Mouse (Mus musculus) midbrain, embryonic 15.5 days (tissue): ENCODE results near the gene Rplp2. TPM values are rescaled to one million over a fixed set of nuclear protein-coding genes. Genes with fewer than 3 reads are reported as not detected.

Experiments
- ATAC-seq: fragments of 200-750 bp; cut with Nextera tagmentation; replicated peaks from 2 replicates; pipeline ENCODE4 v1.8.0; 2017; ENCODE audit warnings: moderate TSS enrichment
- H3K27ac ChIP-seq: fragments of 300-500 bp; sonication (generic); 2 replicates; pipeline ENCODE4 v1.5.1; 2015; ENCODE audit warnings: mild to moderate bottlenecking, inconsistent platforms
- H3K27me3 ChIP-seq: fragments of 300-500 bp; sonication (generic); replicated peaks from 2 replicates; pipeline ENCODE4 v1.6.1; 2015; ENCODE audit warnings: inconsistent platforms
- H3K36me3 ChIP-seq: fragments of 300-500 bp; sonication (generic); replicated peaks from 2 replicates; pipeline ENCODE4 v1.6.1; 2015; ENCODE audit warnings: inconsistent platforms
- H3K4me1 ChIP-seq: fragments of 300-500 bp; sonication (generic); 2 replicates; pipeline ENCODE4 v1.6.1; 2015; ENCODE audit warnings: inconsistent platforms
- H3K4me2 ChIP-seq: fragments of 300-500 bp; sonication (generic); 2 replicates; pipeline ENCODE4 v1.6.1; 2015; ENCODE audit warnings: inconsistent platforms, mild to moderate bottlenecking, moderate library complexity
- H3K4me3 ChIP-seq: fragments of 300-500 bp; sonication (generic); 2 replicates; pipeline ENCODE4 v1.5.1; 2015; ENCODE audit warnings: mild to moderate bottlenecking, inconsistent platforms
- H3K9ac ChIP-seq: fragments of 300-500 bp; sonication (generic); 2 replicates; pipeline ENCODE4 v1.6.1; 2015; ENCODE audit warnings: mild to moderate bottlenecking, inconsistent platforms
- H3K9me3 ChIP-seq: fragments of 300-500 bp; sonication (generic); 2 replicates; pipeline ENCODE4 v1.6.1; 2016; ENCODE audit warnings: inconsistent platforms
- WGBS: fragments of 180-500 bp; shearing (Covaris S2); methylation state at CpG from one replicate; pipeline ENCODE4 v1.1.7; 2015; ENCODE audit warnings: mixed read lengths; 5-methylcytosine and 5-hydroxymethylcytosine counted together
- polyA plus RNA-seq: library from polyadenylated mRNA; unstranded; fragments of >200 nt; fragmentation: Nextera tagmentation; extraction: Ambion mirVana; gene quantifications from 2 replicates; pipeline ENCODE4 v1.2.1, GENCODE M21; 2015

Gene Rplp2
- polyA plus RNA-seq, 1 experiment from 2014 or later = 636 TPM

DNA sequence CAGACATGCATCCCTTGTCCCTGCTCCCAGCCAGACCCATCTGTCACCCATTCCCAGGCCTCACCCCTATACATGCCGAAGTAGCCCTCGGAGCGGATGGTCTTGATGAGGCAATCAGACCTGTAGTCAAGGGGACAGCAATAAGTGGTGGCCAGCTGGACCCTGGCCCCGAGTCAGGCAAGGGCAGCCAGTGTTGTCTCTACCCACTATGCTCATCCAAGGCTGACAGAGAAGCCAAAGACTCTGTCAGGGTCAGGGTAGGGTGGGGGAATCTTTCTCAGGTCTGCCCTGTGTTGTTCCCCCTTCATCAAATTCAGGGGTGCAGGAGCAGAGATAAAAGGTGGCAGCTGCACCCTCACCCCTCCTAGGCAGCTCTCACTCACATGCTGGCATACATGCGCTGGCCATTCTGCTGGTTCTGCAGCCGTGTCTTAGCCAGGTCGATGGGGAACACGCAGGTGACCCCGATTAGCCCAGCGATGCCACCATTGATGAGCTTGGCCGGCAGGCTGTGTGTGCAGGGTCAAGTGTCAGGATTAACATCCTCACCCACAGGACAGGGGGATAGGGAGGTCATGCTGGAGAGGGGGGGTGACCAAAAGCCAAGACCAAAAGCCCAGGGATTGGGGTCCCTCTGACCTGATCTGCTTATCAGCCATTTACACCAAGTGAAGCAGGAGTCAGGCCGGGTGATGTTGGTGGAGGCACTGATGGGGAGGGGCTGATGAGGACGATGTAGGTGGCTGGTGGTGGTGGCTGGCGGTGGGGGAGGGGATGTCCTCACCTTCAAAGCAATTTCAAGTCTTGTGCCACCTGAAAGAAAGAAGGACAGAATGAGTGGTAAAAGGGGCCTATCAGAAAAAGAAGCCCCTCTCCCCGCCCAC, 13.4 kb upstream of the Rplp2 start:
- WGBS = 70% methylated on average over 15 of the region's 15 CpGs
- Histone ChIP-seq H3K36me3 (peaks cover 15% of the 10 kb centered on the region), H3K9me3 (no peaks in the 10 kb centered on the region), H3K4me2 (peak overlapping the region; percentile 92), H3K4me1 (peaks cover 67% of the 10 kb centered on the region), H3K27ac (peak overlapping the region; percentile 84), H3K27me3 (no peaks in the 10 kb centered on the region), H3K9ac (peak overlapping the region; percentile 72), H3K4me3 (peak overlapping the region; percentile 70)
- ATAC-seq = no peak

DNA sequence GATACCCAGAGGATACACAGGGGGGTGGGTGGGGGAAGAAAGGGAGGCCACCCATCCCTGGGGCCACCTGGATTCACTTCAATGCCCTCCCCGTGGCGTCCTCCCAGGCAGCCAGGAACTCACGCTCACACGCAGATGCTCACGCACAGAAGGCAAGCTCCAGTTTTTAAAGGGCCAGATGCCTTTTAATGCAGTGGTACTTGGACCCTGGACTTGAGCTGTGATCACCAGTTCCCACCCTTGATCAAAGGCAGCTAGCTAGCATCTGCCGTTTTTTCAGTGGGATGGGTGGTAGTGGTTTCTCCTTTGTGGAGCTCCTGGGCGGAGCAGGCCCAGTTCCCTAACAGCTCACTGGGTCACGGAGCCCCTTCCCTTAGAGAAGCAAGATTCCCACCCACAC, 12.7 kb upstream of the Rplp2 start:
- Histone ChIP-seq H3K4me2 (peak overlapping the region; percentile 92), H3K4me1 (peaks cover 60% of the 10 kb centered on the region), H3K36me3 (peaks cover 15% of the 10 kb centered on the region), H3K4me3 (peak overlapping the region; percentile 70), H3K27me3 (no peaks in the 10 kb centered on the region), H3K27ac (peak overlapping the region; percentile 84), H3K9me3 (no peaks in the 10 kb centered on the region), H3K9ac (peak overlapping the region; percentile 72)
- peak; percentile 12; the same call in 1 of the 2 replicates for ATAC-seq
- 11% methylated on average over 8 of the region's 8 CpGs for WGBS

DNA sequence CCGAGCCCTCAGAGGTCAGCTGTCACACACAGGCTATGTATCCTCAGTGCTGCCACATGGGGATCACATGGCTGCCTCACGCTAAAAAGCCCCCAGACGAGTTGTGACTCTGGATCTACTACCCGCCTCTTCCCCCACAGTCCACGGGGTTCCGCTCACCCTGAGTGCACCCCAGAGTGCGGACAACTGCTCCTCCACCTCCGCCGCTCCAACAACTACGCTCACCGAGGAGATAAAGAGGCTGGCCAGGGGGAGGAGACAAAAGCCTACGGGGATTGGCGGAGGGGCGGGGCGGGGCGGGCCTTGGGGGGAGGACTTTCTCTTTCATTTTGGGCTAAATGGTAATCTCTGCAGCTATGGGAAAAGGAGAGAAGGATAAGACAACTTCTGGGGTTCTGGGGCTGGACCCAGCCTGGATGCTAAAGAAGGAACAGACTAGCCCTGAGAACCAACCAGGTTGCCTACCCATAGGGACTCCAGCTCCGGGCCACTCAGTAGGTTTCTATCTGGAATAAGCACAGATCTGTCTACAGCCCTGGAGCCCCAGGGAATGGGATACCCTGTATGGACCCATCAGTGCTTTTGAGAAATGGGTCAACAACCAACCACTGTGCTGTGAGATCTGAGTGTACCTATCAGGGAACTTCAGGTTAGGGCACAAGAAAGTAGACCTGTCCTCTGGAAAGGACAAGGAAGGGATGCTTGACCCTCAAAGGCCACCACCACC, 11.9 kb upstream of the Rplp2 start:
- no peaks in the 10 kb centered on the region for H3K9me3 ChIP-seq
- peak overlapping the region; percentile 84 for H3K27ac ChIP-seq
- no peaks in the 10 kb centered on the region for H3K27me3 ChIP-seq
- H3K36me3 ChIP-seq = peaks cover 15% of the 10 kb centered on the region
- H3K4me3 ChIP-seq = peak overlapping the region; percentile 70
- 4% methylated on average over 16 of the region's 17 CpGs for WGBS
- ATAC-seq = no peak
- peaks cover 52% of the 10 kb centered on the region for H3K4me1 ChIP-seq
- H3K9ac ChIP-seq = peak overlapping the region; percentile 72
- peak overlapping the region; percentile 92 for H3K4me2 ChIP-seq

DNA sequence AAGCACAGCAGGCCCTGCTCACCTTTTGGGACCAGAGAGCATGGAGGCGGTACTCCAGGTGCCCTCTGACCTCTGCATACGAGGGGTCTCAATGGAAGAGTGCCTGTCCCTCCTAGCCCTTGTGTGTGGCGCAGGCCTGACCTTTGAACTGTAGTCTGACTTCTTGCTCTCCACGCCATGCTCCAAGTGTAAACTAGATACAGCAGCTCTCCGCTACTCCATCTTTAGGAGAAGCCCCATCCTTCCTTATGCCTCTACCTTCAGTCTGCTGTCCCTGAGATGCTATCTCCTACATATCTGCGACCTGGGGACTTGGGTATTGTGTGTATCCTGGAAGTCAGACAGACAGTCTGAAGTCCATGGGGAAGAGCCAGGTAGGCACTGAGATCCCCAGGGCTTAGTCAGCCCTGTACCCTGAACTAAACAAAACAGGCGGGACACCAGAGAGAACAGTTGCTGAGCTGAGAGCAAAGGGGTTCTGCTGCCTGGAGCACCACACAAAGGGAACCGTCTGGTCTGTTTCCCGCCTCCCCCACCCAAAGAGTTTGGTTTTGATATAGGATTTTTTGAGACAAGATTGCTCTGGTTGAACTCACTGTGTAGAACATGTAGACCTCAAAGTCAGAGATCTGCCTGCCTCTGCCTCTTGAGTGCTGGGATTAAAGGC, 11.2 kb upstream of the Rplp2 start:
- Histone ChIP-seq H3K4me1 (peaks cover 50% of the 10 kb centered on the region), H3K27ac (peak overlapping the region; percentile 84; the same call in 1 of the 2 replicates)
- ATAC-seq = no peak

DNA sequence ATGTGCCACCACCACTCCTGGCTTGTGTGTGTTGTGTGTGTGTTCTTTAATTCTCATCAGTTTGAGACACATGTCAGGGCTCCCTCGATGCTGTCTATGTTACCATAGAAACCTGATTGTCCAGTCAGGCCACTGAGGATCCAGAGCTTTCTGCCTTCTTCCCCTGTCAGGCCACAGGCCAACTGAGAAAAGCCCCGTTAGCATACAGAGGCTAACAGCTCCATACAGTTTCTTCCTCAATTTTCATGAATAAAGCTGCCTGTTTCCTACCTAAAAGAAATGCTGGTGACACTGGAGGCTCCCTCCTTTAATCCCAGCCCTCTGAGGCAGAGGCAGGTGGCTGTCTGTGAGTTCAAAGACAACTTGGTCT, 10.7 kb upstream of the Rplp2 start:
- Histone ChIP-seq H3K9ac (peak overlapping the region; percentile 80; the same call in 1 of the 2 replicates), H3K4me2 (peak overlapping the region; percentile 92), H3K36me3 (peaks cover 8% of the 10 kb centered on the region), H3K9me3 (no peaks in the 10 kb centered on the region), H3K27me3 (no peaks in the 10 kb centered on the region), H3K4me3 (peak overlapping the region; percentile 74), H3K4me1 (peaks cover 50% of the 10 kb centered on the region), H3K27ac (peak overlapping the region; percentile 87)
- WGBS = 38% methylated on average over 2 of the region's 2 CpGs
- no peak for ATAC-seq

More for the DNA sequence above, 11.2 kb upstream of the Rplp2 start:
- Histone ChIP-seq H3K9me3 (no peaks in the 10 kb centered on the region), H3K36me3 (peaks cover 13% of the 10 kb centered on the region), H3K9ac (no peak overlapping the region), H3K4me2 (peak overlapping the region; percentile 92), H3K4me3 (no peak overlapping the region; the same call in none of the 2 replicates), H3K27me3 (no peaks in the 10 kb centered on the region)
- 74% methylated on average over 9 of the region's 9 CpGs for WGBS

DNA sequence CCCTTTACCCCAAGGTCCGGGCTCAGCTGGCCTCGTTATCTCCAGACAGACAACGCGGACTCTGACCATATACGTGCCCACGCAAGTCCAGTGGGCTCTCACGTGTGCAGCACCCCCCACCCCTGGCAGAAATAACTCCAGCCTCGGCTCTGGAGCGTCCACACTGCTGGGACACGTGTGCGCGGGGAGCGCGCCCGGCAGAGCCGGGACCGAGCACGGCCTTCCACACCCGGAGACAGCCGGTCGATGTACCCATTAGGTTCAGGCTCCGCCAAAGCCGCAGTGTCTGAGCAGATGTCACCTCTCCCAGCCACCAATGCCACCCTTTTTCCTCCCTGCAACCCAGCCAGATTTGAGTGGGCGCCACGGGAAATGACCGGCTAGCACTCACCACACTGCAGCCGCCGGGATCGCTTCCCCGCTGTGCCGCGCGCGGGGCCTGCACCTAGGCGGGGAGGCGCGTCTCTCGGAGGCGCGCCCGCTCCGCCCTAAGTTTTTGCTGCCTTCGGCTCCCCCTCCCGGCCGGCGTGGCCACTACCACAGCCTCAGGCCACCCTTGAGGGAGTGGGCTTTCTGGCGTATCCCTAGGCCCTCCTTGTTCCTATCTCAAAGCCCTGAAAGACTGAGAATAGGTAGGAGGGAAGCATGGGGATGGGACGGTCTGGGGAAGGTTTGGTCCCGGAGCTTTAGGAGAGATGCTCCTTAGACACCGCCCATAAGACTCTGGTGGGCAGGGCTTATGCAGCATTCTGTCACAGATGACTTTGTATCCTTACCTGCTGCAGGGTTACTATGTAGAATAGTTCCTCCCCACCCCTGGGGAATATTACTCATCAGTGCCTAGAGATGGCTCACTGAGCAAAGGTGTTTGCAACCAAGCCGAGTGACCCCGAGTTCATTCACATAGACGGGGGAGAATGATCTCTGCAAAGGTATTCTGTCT, 9.7 kb upstream of the Rplp2 start, which contains the start of gene Slc25a22:
TSS of gene Slc25a22 (minus strand) at position 715 of the 943 bp plus-strand sequence.
- peaks cover 50% of the 10 kb centered on the region for H3K4me1 ChIP-seq
- H3K4me2 ChIP-seq = peak within 1 kb of the TSS; percentile 92
- H3K4me3 ChIP-seq = peak within 1 kb of the TSS; percentile 74
- ATAC-seq = peak; percentile 76
- WGBS = 5% methylated on average over 53 of the region's 53 CpGs
- H3K27me3 ChIP-seq = no peaks in the 10 kb centered on the region
- H3K9ac ChIP-seq = peak within 1 kb of the TSS; percentile 80
- no peaks in the 10 kb centered on the region for H3K9me3 ChIP-seq
- peaks cover 5% of the 10 kb centered on the region; the same call in 1 of the 2 replicates for H3K36me3 ChIP-seq
- H3K27ac ChIP-seq = peak within 1 kb of the TSS; percentile 87

DNA sequence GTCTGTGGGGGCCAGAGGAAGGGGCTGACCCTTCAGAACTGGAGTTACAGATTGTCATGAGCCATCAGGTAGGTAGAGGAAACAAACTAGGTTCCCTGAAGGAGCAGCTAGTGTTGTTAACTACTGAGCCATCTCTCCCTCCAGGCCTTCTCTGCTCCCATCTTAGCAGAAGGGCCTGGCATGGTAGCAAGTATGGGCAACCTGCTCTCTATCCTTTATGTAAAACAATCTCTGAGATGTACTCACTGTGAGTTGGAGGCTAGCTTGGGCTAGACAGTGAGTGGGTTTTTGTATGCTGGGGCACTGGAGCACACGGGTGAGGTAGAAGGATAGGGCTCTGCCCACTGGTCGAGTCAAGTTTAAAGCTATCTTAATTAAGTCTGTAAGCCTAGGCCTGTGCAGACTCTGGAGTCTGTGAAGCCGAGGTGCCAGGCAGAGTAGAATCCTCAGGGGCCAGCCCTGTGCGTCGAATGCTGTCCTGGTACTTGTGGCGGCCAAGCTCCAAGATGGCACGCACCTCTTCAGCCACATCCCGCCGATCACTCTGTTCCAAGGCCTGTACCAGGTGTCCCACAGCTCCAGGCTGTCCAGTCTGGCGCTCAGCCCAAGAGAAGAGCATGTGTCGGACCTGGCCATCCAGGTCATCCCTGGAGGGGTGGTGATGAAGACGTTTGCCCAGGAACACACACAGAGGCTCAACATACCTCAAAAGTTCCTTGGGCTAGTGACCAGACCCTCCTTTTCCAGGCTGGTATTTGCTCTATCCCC, 8.8 kb upstream of the Rplp2 start:
- 90% methylated on average over 12 of the region's 12 CpGs for WGBS
- H3K9ac ChIP-seq = peak overlapping the region; percentile 80; the same call in 1 of the 2 replicates
- no peaks in the 10 kb centered on the region for H3K9me3 ChIP-seq
- H3K4me1 ChIP-seq = peaks cover 49% of the 10 kb centered on the region
- H3K27me3 ChIP-seq = no peaks in the 10 kb centered on the region
- H3K27ac ChIP-seq = peak overlapping the region; percentile 87; the same call in 1 of the 2 replicates
- H3K4me3 ChIP-seq = peak overlapping the region; percentile 74; the same call in 1 of the 2 replicates
- ATAC-seq = no peak
- H3K36me3 ChIP-seq = 0 out of 2 replicates have a peak, but pooled peaks cover 2% of the 10 kb centered on the region
- H3K4me2 ChIP-seq = peak overlapping the region; percentile 92; the same call in 1 of the 2 replicates

DNA sequence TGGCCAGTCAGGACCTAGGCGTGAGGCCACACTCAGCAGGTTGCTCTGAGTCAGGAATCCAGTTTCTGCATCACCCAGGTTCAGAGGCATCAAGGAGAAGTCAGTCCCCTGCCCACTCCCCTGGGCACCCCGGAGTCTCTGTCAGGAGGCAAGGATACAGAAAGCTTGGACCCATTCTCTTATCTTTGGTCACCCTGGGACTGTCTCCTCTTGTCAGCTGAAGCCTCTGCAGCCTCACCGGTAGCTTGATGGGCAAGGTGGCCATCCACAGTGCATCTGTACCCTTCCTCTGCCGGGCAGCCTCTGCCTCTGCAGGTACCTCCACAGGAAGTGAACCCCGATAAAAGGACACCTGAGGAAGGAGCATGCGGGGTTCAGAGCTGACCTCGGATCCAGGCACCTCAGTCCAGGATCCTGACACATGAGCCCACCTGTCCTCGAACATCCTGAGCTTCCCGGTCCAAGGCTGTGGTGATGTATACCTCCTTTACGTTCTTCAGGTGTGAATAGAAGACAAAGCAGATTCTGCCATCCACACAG, 8.0 kb upstream of the Rplp2 start:
- Histone ChIP-seq H3K27ac (no peak overlapping the region), H3K36me3 (no peaks in the 10 kb centered on the region), H3K9ac (no peak overlapping the region), H3K9me3 (no peaks in the 10 kb centered on the region), H3K27me3 (no peaks in the 10 kb centered on the region), H3K4me3 (no peak overlapping the region), H3K4me2 (no peak overlapping the region), H3K4me1 (peaks cover 50% of the 10 kb centered on the region)
- ATAC-seq = no peak
- 95% methylated on average over 10 of the region's 10 CpGs for WGBS

DNA sequence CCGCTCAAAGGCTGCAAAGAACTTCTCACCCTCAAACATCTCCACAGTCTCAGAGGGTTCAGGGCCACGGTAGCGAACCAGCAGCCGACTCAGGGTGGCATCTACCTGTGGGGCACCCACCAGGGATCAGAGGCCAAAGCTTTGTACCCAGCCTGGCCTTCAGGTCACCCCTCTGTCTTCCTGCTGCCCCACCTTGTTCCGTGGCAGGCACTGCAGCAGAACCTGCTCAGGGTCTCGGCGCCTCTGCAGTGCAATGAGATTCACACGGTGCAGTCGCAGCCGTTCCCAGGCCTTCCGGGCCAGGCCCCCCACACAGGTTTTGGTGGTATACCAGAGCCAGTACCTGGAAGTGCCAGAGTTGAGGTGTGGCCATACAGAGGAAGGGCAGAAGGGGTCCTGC, 7.4 kb upstream of the Rplp2 start:
- H3K27ac ChIP-seq = no peak overlapping the region
- no peak overlapping the region for H3K9ac ChIP-seq
- H3K36me3 ChIP-seq = no peaks in the 10 kb centered on the region
- H3K4me2 ChIP-seq = no peak overlapping the region
- no peaks in the 10 kb centered on the region for H3K27me3 ChIP-seq
- no peak overlapping the region for H3K4me3 ChIP-seq
- H3K4me1 ChIP-seq = peaks cover 45% of the 10 kb centered on the region
- 96% methylated on average over 11 of the region's 11 CpGs for WGBS
- H3K9me3 ChIP-seq = no peaks in the 10 kb centered on the region
- ATAC-seq = no peak

DNA sequence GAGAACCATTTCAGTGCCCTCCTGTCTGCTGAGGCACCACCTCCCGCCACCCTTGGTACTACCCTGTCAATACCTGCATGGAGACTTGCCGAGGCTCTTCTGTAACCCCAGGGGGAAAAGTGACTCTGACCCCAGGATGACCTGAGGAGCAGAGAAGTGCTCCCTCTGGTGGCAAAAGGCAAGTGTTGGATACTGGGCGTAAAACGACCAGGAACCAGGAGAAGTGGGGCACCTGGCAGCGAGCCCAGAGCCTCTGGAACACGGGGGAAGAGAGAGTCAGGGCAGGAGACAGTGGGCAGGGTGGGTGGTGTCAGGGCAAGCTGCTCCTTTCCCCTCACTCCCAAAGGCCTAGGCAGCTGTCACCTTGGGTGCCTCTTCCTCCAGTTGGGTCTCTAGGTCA, 6.6 kb upstream of the Rplp2 start:
- peaks cover 37% of the 10 kb centered on the region for H3K4me1 ChIP-seq
- no peak overlapping the region for H3K9ac ChIP-seq
- H3K4me2 ChIP-seq = no peak overlapping the region
- H3K27ac ChIP-seq = no peak overlapping the region
- no peak overlapping the region for H3K4me3 ChIP-seq
- no peaks in the 10 kb centered on the region for H3K9me3 ChIP-seq
- no peaks in the 10 kb centered on the region for H3K36me3 ChIP-seq
- H3K27me3 ChIP-seq = no peaks in the 10 kb centered on the region
- 29% methylated on average over 6 of the region's 6 CpGs for WGBS
- no peak for ATAC-seq
